Mouse (Mus musculus): ENCODE data around the gene Spns2. TPM values are rescaled to one million over a fixed set of nuclear protein-coding genes. Genes with fewer than 3 reads are reported as not detected.
"Not testable (repeated sequence)": the region's sequence is repeated elsewhere in the genome, so short reads cannot be mapped to it uniquely, and the experiment has no call there.

The Spns2 gene
- polyA plus RNA-seq, 1 experiment from 2014 or later, result 12.4 TPM

- 77% methylated on average over 4 of the region's 4 CpGs for WGBS
- H3K36me3 ChIP-seq (replicated peaks; ENCODE audit: control insufficient read depth, insufficient read depth), result peaks cover 11% of the 10 kb centered on the region
Measured at GRCm38 (mm10) chr11:72438411-72438810, 51.3 kb downstream of the Spns2 start.

GRCm38 (mm10) chr11:72436756-72437650 is 52.7 kb downstream of the Spns2 start:
- WGBS, result 78% methylated on average over 16 of the region's 16 CpGs
- no peaks in the 10 kb centered on the region for H3K27me3 ChIP-seq (ENCODE audit: control insufficient read depth, insufficient read depth, low read length)
- no peak for ATAC-seq (ENCODE audit: low FRiP score)

More at GRCm38 (mm10) chr11:72438411-72438810, 51.3 kb downstream of the Spns2 start:
- Histone ChIP-seq H3K4me1 (replicated peaks; ENCODE audit: control insufficient read depth, insufficient read depth, low read length) (peaks cover 9% of the 10 kb centered on the region), H3K9ac (no peak overlapping the region), H3K27ac (no peak overlapping the region), H3K4me2 (replicated peaks) (no peak overlapping the region), H3K27me3 (ENCODE audit: control insufficient read depth, insufficient read depth, low read length) (no peaks in the 10 kb centered on the region), H3K4me3 (replicated peaks; ENCODE audit: low read length) (no peak overlapping the region), H3K9me3 (ENCODE audit: control insufficient read depth, low read length) (no peaks in the 10 kb centered on the region)
- DNase-seq (ENCODE audit: low spot score), result no peak
- ATAC-seq (ENCODE audit: low FRiP score), result no peak

GRCm38 (mm10) chr11:72436271-72436670 is 53.4 kb downstream of the Spns2 start:
- 66% methylated on average over 5 of the region's 5 CpGs for WGBS
- H3K4me3 ChIP-seq (replicated peaks; ENCODE audit: low read length), result no peak overlapping the region
- no peaks in the 10 kb centered on the region for H3K36me3 ChIP-seq (replicated peaks; ENCODE audit: control insufficient read depth, insufficient read depth)
- ATAC-seq (ENCODE audit: low FRiP score) (no peak), DNase-seq (ENCODE audit: low spot score) (no peak)
- H3K9me3 ChIP-seq (ENCODE audit: control insufficient read depth, low read length), result no peaks in the 10 kb centered on the region
- no peak overlapping the region for H3K4me2 ChIP-seq (replicated peaks)
- no peaks in the 10 kb centered on the region for H3K27me3 ChIP-seq (ENCODE audit: control insufficient read depth, insufficient read depth, low read length)
- no peak overlapping the region for H3K27ac ChIP-seq
- H3K4me1 ChIP-seq (replicated peaks; ENCODE audit: control insufficient read depth, insufficient read depth, low read length), result no peaks in the 10 kb centered on the region
- H3K9ac ChIP-seq, result no peak overlapping the region

More at GRCm38 (mm10) chr11:72436756-72437650, 52.7 kb downstream of the Spns2 start:
- Histone ChIP-seq H3K27ac (no peak overlapping the region), H3K9me3 (ENCODE audit: control insufficient read depth, low read length) (no peaks in the 10 kb centered on the region), H3K4me3 (replicated peaks; ENCODE audit: low read length) (no peak overlapping the region), H3K4me2 (replicated peaks) (no peak overlapping the region), H3K4me1 (replicated peaks; ENCODE audit: control insufficient read depth, insufficient read depth, low read length) (peaks cover 2% of the 10 kb centered on the region), H3K9ac (no peak overlapping the region), H3K36me3 (replicated peaks; ENCODE audit: control insufficient read depth, insufficient read depth) (no peaks in the 10 kb centered on the region)
- no peak for DNase-seq (ENCODE audit: low spot score)

- Histone ChIP-seq H3K27ac (no peak overlapping the region), H3K4me1 (replicated peaks; ENCODE audit: control insufficient read depth, insufficient read depth, low read length) (no peaks in the 10 kb centered on the region), H3K4me3 (replicated peaks; ENCODE audit: low read length) (no peak overlapping the region), H3K4me2 (replicated peaks) (no peak overlapping the region), H3K9me3 (ENCODE audit: control insufficient read depth, low read length) (no peaks in the 10 kb centered on the region), H3K9ac (no peak overlapping the region), H3K27me3 (ENCODE audit: control insufficient read depth, insufficient read depth, low read length) (no peaks in the 10 kb centered on the region), H3K36me3 (replicated peaks; ENCODE audit: control insufficient read depth, insufficient read depth) (no peaks in the 10 kb centered on the region)
- DNase-seq (ENCODE audit: low spot score) (no peak), ATAC-seq (ENCODE audit: low FRiP score) (no peak)
- WGBS, result 57% methylated on average over 2 of the region's 2 CpGs
Measured at GRCm38 (mm10) chr11:72435694-72436045, 54.0 kb downstream of the Spns2 start.

- ATAC-seq (ENCODE audit: low FRiP score), result no peak
Measured at GRCm38 (mm10) chr11:72434963-72435693, 54.6 kb downstream of the Spns2 start, which contains the start of gene Ggt6. TSS of gene Ggt6 (plus strand) at chr11:72435526.

GRCm38 (mm10) chr11:72430311-72431068 is 59.2 kb downstream of the Spns2 start:
- not testable (repeated sequence) for DNase-seq (ENCODE audit: low spot score); H3K9ac ChIP-seq; H3K9me3 ChIP-seq (ENCODE audit: control insufficient read depth, low read length); H3K4me3 ChIP-seq (replicated peaks; ENCODE audit: low read length); H3K4me2 ChIP-seq (replicated peaks); H3K36me3 ChIP-seq (replicated peaks; ENCODE audit: control insufficient read depth, insufficient read depth); H3K27me3 ChIP-seq (ENCODE audit: control insufficient read depth, insufficient read depth, low read length); ATAC-seq (ENCODE audit: low FRiP score); H3K4me1 ChIP-seq (replicated peaks; ENCODE audit: control insufficient read depth, insufficient read depth, low read length); H3K27ac ChIP-seq
- WGBS, result 64% methylated on average over 9 of the region's 9 CpGs

More at GRCm38 (mm10) chr11:72434963-72435693, 54.6 kb downstream of the Spns2 start, which contains the start of gene Ggt6:
- DNase-seq (ENCODE audit: low spot score), result no peak
- Histone ChIP-seq H3K4me3 (replicated peaks; ENCODE audit: low read length) (no peak within 1 kb of the TSS), H3K27me3 (ENCODE audit: control insufficient read depth, insufficient read depth, low read length) (no peaks in the 10 kb centered on the region), H3K4me1 (replicated peaks; ENCODE audit: control insufficient read depth, insufficient read depth, low read length) (no peaks in the 10 kb centered on the region), H3K9me3 (ENCODE audit: control insufficient read depth, low read length) (no peaks in the 10 kb centered on the region), H3K36me3 (replicated peaks; ENCODE audit: control insufficient read depth, insufficient read depth) (no peaks in the 10 kb centered on the region), H3K9ac (no peak within 1 kb of the TSS), H3K4me2 (replicated peaks) (no peak within 1 kb of the TSS), H3K27ac (no peak within 1 kb of the TSS)
- WGBS, result 74% methylated on average over 11 of the region's 11 CpGs

- Histone ChIP-seq H3K9me3 (ENCODE audit: control insufficient read depth, low read length) (no peaks in the 10 kb centered on the region), H3K4me3 (replicated peaks; ENCODE audit: low read length) (no peak overlapping the region), H3K27me3 (ENCODE audit: control insufficient read depth, insufficient read depth, low read length) (no peaks in the 10 kb centered on the region), H3K27ac (no peak overlapping the region), H3K4me2 (replicated peaks) (peak overlapping the region; percentile 24; the same call in 1 of the 2 replicates), H3K36me3 (replicated peaks; ENCODE audit: control insufficient read depth, insufficient read depth) (no peaks in the 10 kb centered on the region), H3K4me1 (replicated peaks; ENCODE audit: control insufficient read depth, insufficient read depth, low read length) (no peaks in the 10 kb centered on the region), H3K9ac (no peak overlapping the region)
- 50% methylated on average over 7 of the region's 7 CpGs for whole genome bisulfite sequencing
- DNase-seq (ENCODE audit: low spot score), result peak; percentile 78
- ATAC-seq (ENCODE audit: low FRiP score), result no peak; the same call in 1 of the 2 replicates
Measured at GRCm38 (mm10) chr11:72429288-72429690, 60.4 kb downstream of the Spns2 start.

GRCm38 (mm10) chr11:72428694-72429093 is 61.0 kb downstream of the Spns2 start:
- Histone ChIP-seq H3K4me3 (replicated peaks; ENCODE audit: low read length) (no peak overlapping the region), H3K4me1 (replicated peaks; ENCODE audit: control insufficient read depth, insufficient read depth, low read length) (no peaks in the 10 kb centered on the region), H3K27ac (no peak overlapping the region), H3K27me3 (ENCODE audit: control insufficient read depth, insufficient read depth, low read length) (no peaks in the 10 kb centered on the region), H3K9me3 (ENCODE audit: control insufficient read depth, low read length) (no peaks in the 10 kb centered on the region), H3K9ac (no peak overlapping the region), H3K36me3 (replicated peaks; ENCODE audit: control insufficient read depth, insufficient read depth) (no peaks in the 10 kb centered on the region), H3K4me2 (replicated peaks) (no peak overlapping the region)
- DNase-seq (ENCODE audit: low spot score) (peak; percentile 67), ATAC-seq (ENCODE audit: low FRiP score) (no peak)
- 2% methylated on average over 5 of the region's 5 CpGs for WGBS

- H3K4me3 ChIP-seq (replicated peaks; ENCODE audit: low read length), result no peak overlapping the region
- H3K4me1 ChIP-seq (replicated peaks; ENCODE audit: control insufficient read depth, insufficient read depth, low read length), result no peaks in the 10 kb centered on the region
- no peaks in the 10 kb centered on the region for H3K36me3 ChIP-seq (replicated peaks; ENCODE audit: control insufficient read depth, insufficient read depth)
- no peak overlapping the region for H3K27ac ChIP-seq
- ATAC-seq (ENCODE audit: low FRiP score) (no peak), DNase-seq (ENCODE audit: low spot score) (no peak)
- no peaks in the 10 kb centered on the region for H3K27me3 ChIP-seq (ENCODE audit: control insufficient read depth, insufficient read depth, low read length)
- H3K9me3 ChIP-seq (ENCODE audit: control insufficient read depth, low read length), result no peaks in the 10 kb centered on the region
- no peak overlapping the region for H3K9ac ChIP-seq
- H3K4me2 ChIP-seq (replicated peaks), result no peak overlapping the region
Measured at GRCm38 (mm10) chr11:72426884-72427283, 62.8 kb downstream of the Spns2 start.

All from hindbrain, embryonic 14.5 days (tissue).